Mouse (Mus musculus): ENCODE results near the gene Samd4. TPM values are rescaled to one million over a fixed set of nuclear protein-coding genes. Genes with fewer than 3 reads are reported as not detected.
A peak's percentile ranks its signal among the peaks of the same experiment; 100 is the strongest.

Samd4 gene
- polyA plus RNA-seq (2012; rRNA removed): 28.6 and 33.4 TPM in 2 replicates

DNA sequence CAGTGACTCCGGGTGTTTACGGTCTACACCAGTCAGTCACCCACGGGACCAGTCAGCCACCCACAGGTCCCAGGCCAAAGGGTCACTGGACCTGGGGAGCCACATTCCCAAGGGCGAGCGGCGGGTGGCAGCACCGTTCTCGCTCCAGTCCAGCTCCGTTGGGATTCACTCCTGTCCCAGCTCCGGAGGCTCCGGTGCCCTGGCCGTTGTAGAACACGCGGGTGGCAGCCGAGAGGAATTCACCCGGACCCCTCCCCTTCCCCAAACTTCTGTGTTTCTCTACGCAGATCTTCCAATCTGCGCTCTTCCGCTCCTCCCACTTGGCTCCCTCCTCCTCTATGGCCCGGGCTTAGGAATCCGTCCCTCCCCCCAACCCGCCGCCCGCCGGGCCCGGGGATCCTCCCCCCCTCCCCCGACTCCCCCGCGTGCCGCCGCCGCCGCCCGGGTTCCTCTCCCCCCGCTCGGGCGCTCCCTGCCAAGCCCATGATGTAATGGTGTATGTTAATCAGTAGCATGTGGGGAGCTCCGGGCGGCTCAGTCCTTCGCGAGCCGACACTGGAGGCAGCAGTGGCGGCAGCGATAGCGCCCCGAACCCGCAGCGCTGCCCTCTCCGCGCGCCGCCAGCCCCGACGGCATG, at the start of gene Samd4:
Gene Samd4 (plus strand): TSS at position 424 of the 637 bp plus-strand sequence.
- DNase-seq (ENCODE audit: low spot score): peak; percentile 72

DNA sequence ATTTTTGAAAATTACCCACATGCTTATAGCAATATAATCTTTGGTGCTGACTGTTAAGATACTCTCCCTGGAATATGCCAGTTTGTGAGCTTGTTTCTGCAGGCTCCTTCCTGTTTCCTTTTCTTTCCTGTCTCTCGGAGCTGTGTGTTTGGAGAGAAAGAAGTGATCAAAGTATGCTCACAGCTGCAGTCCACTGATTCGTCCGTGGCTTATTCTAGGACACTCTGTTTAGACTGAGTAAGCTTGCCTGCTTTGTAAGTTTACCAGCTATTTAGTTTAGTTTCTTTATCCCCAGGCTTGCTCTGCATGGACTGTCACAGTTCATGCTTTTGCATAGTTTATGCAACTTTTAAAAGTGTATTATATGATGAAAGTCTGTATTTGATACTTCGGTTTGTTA, 43.3 kb upstream of the Samd4 start:
- no peak for DNase-seq (ENCODE audit: low spot score)

DNA sequence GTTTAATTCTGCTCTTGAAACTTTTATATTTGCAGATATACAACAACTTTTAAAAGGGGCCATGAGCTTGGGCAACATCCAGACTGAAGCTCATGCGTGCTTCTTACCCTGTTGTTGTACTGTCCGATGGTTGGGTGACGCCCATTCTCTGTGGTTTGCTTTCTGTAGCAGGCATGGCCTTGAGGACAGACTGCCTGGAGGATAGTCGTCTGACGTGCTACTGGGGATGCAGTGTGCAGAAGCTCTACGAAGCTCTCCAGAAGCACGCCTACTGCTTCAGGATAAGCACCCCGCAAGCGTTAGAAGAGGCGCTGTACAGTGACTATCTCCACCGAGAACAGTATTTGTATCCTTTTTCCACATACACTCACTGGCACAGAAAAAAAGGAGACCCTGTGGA, 36.9 kb upstream of the Samd4 start:
- DNase-seq (ENCODE audit: low spot score): no peak

DNA sequence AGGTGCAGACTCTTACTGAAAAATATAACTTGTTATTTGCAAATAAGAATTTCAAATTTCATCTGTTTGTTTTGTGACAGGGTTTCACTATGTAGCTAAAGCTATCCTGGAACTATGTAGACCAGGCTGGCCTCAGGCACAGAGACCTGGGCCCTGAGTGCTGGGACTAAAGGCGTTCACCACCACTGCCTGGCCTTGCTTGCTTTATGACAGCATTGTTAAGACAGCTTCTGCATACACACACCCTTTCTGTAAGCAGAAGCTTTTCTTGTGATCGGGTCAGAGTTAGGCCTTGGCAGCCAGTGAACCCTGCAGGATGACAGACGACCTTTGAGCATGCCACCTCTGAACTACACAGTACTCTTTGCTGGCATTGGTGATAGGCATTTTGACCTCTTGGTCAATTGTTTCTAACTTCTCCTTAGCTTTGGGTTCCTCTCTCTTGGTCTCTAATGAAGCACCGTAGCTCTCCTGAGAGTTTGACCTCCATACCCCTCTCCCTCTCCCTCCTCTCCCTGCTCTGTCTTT, 34.5 kb upstream of the Samd4 start:
- no peak for DNase-seq (ENCODE audit: low spot score)

DNA sequence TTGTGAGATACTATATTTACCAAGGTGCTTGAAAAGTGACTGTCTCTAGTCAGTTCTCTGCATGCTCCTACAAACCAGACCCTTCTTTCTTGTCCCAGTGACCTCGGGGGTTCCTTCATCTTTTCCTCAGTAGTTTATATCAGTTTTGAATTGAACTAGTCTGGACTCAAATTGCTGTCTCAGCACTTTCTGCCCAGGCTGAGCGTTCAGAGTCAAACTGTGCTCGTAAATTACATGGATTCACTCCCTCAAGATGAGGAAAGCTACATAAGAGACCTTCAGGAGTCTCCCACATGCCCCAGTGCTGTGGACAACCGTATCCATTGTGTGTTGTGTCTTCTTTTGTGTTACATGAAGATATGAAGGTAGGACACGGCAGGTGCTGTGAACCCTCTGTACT, 33.9 kb upstream of the Samd4 start:
- no peak for DNase-seq (ENCODE audit: low spot score)

DNA sequence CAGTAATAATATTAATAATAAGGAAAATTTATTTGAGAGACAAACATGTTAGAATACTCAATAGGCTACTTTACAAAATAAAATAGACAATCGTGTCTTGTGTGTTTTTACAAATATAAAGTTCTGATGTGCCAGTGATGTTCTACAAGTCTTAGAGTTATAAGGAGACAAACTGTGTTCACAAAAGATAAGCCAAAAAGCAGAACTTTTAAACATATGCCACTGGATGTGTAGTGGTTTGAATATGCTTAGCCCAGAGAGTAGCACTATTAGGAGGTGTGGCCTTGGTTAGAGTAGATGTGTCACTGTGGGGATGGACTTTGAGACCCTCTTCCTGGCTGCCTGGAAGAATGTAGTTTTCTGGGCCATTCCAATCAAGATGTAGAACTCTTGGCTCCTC, 32.9 kb upstream of the Samd4 start:
- DNase-seq (ENCODE audit: low spot score): no peak

DNA sequence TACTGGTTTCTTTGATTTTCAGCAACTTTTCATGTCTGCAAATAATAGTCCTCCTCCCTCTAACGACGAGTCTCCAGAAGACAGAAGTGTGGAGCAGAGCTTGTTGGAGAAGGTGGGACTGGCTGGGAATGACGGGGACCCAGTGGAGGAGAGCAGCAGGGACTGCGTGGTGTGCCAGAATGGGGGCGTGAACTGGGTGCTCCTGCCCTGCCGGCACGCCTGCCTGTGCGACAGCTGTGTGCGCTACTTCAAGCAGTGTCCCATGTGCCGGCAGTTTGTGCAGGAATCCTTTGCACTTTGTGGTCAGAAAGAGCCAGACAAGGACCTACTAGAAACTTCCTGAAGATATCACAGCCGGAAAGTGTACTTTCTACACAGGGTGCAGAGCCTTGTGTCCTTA, 29.0 kb upstream of the Samd4 start:
- DNase-seq (ENCODE audit: low spot score): no peak

DNA sequence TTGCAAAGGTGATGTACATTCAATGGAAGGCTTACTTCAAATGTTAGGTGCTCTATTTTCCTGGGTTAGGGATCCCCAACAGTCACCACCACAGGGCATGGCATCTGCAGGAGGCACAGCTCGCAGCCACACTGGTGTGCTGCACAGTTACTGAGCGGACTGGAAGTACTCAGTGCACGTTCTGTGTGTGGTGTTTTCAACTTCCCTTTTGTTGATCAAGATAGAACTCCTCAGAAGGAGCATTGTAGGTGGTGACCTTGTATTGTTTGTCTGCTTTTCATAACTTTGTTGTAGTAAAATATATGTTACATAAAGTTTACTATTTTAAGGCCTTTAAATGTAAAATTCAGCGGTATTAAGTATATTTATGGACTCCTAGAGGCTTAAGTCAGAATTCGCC, 19.7 kb upstream of the Samd4 start:
- DNase-seq (ENCODE audit: low spot score): no peak

DNA sequence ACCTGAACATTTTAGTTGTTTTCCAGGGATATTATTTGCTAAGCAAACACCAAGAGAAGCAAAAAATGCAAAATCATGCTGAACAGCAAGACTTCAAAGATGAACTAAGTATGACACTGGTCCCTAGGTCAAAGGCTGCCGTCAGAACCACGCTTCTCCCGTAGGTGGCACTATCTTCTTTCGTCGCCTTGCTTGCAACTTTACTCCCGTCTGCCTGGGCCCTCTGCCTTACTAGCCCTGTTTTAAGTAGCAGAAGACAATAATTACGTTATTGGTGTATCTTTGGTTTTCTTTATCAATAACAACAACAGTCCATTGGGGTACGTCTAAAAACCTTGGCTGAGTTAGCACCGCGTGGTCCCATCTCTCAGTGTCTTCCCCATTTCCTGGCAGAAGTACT, 1.7 kb upstream of the Samd4 start:
- DNase-seq (ENCODE audit: low spot score): no peak

DNA sequence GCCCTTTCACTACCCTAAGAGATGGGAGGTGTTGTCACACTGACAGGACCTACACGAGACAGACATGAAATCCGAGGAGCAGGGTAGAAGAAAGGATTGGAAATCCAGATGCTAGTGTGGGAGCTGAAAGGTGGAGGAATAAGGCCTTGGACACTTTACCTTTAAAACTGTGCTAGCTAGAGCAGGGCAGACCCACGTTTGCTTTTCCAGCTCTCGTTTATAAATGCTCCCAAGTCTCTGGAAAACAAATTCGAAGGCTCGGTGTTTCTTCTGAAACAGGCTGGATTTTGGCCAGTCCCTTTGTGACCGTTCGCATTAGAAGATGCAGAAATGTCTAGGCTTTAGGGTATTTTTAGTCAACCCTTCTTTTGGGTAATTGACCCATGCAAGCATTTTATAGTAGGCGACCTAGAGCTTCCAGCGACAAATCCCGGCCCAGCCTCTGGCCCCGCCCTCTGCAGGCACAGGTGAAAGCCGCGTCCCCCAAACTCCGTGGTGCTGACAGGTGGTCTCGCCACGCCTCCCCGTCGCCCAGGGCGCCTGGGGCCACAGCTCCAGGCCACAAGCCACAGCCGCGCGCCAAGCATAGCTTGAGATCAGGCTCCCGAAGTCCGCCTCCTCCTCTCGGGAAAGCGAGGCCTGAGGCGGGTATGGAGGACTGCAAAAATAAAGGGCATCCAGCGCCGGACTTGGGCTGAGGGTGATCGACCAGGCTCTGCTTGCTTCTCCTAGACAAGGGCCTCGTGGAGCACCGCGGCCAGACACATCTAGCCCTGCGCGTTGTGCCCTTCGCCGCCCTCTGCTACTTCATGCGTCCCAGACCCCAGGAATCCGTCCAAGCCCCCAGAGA, 848 bp upstream of the Samd4 start:
- no peak for DNase-seq (ENCODE audit: low spot score)

DNA sequence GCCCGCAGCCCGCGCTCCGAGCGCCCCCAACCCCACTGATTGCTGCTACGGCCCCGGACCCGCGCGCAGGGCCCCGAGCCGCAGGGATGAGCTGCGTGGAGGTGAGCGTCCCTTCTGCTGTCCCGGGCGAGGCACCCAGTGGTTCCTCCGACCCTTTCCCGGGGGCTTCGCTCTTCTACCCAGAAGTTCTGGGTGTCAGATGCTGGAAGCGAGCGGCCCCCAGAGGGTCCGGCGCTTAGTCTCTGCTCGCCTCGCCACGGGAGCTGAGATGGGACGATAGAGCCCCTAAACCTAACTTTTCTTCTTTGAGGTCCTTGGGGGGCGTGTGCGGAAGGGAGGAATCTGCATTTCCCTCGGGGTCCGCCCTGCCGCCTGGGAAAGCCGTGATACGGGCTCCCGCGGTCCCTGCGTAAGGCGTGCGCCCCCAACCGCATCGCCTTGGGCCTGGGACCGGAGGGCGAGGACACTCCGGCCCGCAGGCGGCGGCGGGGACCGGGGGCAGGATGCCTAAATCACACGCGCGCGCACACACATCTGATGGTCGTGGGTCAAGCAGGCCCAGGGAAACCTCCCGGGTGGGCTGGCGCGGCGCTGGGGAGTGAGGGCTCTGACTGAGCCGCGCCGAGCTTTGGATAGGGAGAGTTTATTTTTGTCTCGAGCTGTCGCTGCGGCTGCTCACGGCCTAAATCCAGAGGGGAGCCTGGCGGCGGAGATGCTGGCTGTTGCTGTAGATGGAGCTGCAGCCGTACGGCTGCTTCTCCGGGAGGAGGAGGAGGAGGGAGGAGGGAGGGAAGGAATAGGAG, 615 bp downstream of the Samd4 start:
- DNase-seq (ENCODE audit: low spot score): peak; percentile 53

DNA sequence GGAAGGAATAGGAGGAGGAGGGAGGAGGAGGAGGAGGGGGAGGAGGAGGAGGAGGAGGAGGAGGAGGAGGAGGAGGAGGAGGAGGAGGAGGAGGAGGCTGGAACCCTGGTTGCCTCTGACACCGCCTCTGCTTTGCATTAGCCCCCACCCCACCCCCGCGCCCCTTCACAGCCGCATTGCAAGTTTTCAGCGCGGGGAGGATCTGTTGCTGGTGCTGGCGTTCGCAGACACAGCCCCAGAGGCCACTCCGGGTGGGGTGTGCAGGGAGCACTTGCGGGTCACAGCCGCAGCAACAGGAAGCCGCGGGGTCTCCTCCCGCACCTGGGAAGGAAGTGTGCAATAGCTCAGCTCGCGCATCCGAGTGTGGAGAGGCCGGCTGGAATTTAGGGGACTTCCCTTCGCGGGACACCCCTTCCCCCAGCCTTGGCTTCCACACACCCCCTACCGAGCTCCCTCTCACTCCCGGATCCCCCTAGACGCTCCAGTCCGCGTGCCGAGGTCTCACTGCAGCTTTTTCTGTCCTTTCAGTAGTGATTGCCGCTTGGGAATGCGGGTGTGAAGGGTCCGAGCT, 1.3 kb downstream of the Samd4 start:
- peak; percentile 47 for DNase-seq (ENCODE audit: low spot score)

DNA sequence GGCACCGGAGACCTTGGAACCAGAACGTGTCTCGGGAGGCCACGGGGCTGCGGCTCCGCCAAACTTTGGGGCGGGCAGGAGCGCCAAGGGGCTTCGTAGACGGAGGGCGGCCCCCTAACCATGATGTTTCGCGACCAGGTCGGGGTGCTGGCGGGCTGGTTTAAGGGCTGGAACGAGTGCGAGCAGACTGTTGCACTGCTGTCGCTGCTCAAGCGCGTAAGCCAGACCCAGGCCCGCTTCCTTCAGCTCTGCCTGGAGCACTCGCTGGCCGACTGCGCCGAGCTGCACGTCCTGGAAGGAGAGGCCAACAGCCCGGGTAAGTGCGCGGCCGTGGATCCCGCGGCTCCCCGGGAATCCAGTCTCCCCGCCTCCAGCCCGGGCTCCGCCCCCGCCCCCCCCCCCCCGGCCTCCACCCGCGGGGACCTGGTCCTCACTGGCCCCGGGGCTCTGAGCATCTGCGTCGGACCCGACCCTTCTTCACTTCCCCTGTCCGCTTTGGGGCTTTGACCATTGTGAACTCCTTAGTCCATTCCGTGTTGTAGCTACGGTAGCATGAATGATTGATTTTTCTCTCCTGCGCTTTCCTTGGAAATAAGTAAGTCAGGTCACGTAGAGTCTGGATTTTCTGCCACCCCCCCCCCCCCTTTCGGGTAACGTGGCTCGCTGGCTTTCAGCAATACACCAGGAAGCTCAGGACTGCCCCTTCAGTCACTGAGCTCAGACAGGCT, 2.2 kb downstream of the Samd4 start:
- DNase-seq (ENCODE audit: low spot score): peak; percentile 60

DNA sequence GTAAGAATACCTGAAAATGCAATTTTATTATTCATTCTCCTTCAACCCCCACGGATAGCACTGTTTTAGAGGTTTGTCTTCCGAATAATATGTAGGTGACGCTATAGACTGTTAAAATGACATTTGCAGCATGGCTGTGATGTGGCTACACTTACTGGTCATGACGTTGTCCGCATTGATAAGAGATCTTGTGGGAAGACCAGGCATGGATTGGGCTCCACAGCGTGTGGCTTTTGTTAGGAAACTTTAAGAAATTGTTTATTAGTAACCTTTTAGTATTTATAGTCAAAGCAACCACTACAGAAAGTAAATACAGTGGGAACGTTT, 2.7 kb downstream of the Samd4 start:
- no peak for DNase-seq (ENCODE audit: low spot score)

DNA sequence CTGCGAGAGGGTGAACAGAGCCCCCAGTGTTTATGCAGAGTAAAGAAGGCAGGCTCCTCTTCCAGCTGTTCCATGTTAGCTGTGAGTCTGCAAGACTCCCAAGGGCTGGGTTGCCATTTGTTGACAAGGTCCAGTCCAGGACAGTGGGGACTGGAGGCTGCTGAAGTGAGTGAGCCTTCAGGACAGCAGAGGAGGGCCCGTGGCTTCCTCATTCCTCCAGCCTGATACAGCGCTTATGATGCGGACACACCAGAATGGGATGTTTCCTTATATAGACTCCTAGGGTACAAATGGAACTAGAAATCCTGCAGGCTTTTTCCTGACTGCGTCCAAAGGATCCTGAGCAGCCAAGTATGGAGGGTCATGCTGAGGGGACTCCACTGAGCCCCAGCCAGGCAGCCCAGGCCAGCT, 3.2 kb downstream of the Samd4 start:
- peak; percentile 29 for DNase-seq (ENCODE audit: low spot score)

DNA sequence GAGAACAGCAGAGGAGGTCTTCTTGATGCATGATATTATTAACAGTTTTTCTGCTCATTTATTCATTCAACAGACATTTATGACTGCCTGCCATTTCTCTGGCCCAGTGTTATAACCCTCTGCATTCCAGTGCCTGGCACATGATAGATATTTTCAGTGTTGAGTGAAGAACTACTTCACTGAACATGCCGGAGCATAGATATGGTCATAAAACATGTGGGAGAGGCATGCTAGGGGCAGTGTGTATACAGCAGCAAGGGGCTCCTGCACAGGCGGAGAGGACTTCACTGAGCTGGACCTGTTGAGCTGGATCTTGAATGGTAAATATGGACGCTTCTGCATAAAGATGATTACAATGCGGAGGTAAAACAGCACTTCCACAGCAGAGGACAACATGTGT, 6.4 kb downstream of the Samd4 start:
- no peak for DNase-seq (ENCODE audit: low spot score)

DNA sequence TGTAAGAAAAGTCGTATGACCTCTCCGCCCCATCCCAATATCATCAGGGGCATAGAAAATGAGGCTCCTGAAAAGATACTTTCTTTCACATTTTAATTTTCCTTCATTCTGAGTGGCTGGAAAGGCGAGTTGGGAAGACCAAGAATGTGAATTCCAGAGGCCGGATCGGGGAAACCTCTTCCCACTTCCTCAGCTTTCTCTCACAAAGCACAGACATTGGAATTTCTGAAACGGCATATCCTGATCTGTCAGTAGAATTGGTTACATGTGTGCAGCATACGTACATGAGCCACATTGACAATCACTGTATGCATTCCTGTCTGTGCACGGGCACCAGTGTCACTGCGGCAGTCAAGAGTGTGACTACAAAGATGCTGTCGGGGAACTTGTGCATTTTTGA, 11.3 kb downstream of the Samd4 start:
- DNase-seq (ENCODE audit: low spot score): no peak

DNA sequence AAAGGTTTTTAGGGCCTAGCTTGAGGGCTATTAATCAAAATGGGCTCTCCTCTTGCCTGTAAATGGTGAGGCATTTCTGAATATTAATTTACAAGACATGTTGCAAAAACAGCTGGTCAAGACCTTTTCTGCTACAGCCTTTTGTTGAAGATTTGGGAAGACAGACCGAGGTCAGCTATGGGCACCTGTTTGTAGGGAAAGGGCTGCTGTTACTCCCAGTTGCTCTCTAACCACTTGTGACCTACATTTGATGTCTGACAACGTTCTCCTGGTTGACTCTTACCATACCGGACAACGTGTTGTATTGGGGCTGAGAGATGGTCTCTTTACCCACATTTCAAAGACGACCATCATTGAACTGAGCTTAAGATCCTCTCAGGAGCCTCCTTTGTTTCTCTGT, 15.3 kb downstream of the Samd4 start:
- DNase-seq (ENCODE audit: low spot score): no peak

DNA sequence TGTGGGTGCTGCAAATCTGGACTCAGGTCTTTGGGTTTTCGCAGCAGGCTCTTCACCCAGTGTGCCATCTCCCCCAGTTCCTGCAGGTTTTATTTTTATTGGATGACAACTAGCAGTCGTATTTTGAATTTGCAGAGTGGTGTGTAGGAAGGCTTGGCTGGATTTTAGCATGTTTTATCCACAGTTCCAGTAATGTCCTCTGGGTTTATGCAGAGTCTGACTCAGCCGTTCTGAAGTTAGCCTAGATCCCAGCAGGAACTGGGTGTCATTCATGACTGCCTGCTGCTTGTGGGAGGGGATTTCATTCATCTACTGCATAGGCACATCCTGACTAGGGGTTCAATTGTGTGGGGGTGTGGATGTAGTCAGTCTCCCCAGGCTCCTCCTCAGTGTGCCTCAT, 16.0 kb downstream of the Samd4 start:
- no peak for DNase-seq (ENCODE audit: low spot score)

DNA sequence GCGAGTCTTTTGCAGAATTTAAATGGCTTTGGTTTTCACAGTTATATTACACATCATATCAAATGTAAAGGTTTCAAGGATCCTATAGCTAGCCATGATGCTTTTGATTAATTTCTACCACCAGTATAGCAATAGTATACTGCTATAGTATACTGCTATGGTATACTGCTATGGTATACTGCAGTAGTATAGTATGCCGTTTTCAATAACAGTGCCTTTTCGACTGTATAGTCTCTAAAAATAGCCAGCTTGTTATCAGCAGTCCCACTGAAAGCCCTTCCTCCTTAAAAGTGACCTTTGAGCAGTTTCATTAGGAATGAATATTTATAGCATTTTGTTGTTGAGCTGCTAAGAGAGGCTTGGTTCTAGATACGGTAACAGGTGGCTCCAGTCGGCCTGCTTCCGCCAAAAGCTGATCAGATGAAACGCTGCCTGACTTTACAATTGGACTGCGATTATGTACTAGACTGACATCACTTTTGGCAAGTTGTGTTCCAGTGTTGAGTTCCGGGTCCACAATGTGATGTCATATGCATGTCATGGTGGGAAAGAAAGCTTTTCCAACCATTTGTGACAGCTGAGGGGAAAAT, 19.9 kb downstream of the Samd4 start:
- DNase-seq (ENCODE audit: low spot score): no peak

DNA sequence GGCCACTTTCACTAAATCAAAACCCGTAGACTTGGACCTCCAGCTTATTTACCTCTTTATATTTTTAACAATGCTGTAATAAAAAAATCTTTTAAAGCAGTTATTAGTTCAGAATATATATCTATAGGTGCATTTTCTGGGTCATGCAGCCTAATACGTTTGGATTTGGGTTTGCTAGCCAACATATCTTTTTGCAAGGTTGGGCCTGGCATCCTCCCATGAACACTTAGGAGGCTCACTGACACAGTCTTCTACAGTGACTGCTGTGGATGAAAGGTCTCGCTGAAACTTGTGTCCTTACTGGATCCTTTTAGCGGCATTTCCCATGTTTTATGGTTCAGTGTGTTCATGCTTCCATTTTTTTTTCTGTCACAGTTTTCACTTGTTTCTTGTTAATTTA, 21.6 kb downstream of the Samd4 start:
- DNase-seq (ENCODE audit: low spot score): no peak

Data from urinary bladder, adult 2 months (tissue).